Mouse (Mus musculus): Measurements from ENCODE around the gene Slc43a1. TPM values are rescaled to one million over a fixed set of nuclear protein-coding genes. Genes with fewer than 3 reads are reported as not detected.

The Slc43a1 gene
- 7.2 and 10.0 TPM in 2 replicates for total RNA-seq (2014; rRNA removed)
- polyA plus RNA-seq (2012; rRNA removed): 8.9 and 12.1 TPM in 2 replicates

DNA sequence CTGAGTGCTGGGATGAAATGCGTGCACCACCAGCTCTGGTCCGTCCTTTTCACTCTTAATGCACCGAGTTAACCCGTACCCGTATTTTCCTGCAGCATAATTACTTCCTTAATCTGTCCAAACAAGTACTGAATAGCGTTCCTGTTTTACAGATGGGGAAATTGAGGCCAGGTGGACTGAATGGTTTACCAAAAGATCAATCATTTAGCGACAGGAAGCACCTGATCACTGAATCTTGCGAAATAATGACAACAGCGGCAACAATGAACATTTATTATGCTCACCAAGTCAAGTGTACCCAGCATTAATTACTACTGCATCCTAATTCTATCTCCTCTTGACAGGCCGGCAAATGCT, at the start of gene Slc43a1:
TSS of gene Slc43a1 (plus strand) at position 258 of the 357 bp plus-strand sequence.
- Histone ChIP-seq H3K27me3 (ENCODE audit: control insufficient read depth, insufficient read depth, low read length) (no peaks in the 10 kb centered on the region), H3K4me1 (ENCODE audit: control insufficient read depth, insufficient read depth, low read length) (0 out of 2 replicates have a peak, but pooled peaks cover 5% of the 10 kb centered on the region), H3K79me2 (ENCODE audit: control insufficient read depth, insufficient read depth, low read length) (0 out of 2 replicates have a peak, but pooled peaks cover 4% of the 10 kb centered on the region), H3K36me3 (ENCODE audit: control insufficient read depth, insufficient read depth, low read length) (no peaks in the 10 kb centered on the region), H3K4me3 (ENCODE audit: insufficient read depth, low read depth, low read length) (peak within 1 kb of the TSS; percentile 68), H3K9ac (ENCODE audit: low read depth, low read length) (peak within 1 kb of the TSS; percentile 83), H3K27ac (replicated peaks; ENCODE audit: insufficient read depth, low read depth, low read length) (no peak within 1 kb of the TSS)
- DNase-seq (ENCODE audit: extremely low read depth, low read depth, low spot score): peak; percentile 47
- TF ChIP-seq CTCF (IDR thresholded peaks at IDR 0.05; ENCODE audit: low read depth, low read length): no peak
- no peak for TF ChIP-seq POLR2A (IDR thresholded peaks at IDR 0.05; ENCODE audit: extremely low read depth, insufficient read depth, low read length)
- 42% methylated on average over 10 of the region's 10 CpGs for WGBS

DNA sequence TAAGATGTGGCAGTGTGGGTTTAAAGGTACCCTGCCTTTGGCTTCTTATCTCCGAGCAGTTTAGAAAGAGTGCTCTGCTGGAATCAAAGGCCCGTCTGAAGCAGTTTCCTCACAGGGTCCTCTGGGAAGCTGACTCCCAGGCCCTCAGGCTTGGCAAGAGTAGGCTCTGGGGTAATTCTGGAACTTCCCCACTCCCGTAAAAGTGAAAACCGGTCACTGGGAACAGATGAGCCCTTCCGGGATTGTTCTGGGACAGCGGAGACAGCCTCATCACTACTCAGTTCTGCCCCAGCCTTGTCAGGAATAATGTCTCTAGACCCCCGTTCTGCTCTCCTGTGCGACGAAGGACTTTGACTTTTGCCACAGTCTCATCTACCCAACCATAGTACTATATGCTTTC, 48.2 kb upstream of the Slc43a1 start:
- Histone ChIP-seq H3K36me3 (ENCODE audit: control insufficient read depth, insufficient read depth, low read length) (no peaks in the 10 kb centered on the region), H3K27ac (replicated peaks; ENCODE audit: insufficient read depth, low read depth, low read length) (no peak overlapping the region), H3K27me3 (ENCODE audit: control insufficient read depth, insufficient read depth, low read length) (no peaks in the 10 kb centered on the region), H3K9ac (ENCODE audit: low read depth, low read length) (no peak overlapping the region), H3K79me2 (ENCODE audit: control insufficient read depth, insufficient read depth, low read length) (no peaks in the 10 kb centered on the region), H3K4me1 (ENCODE audit: control insufficient read depth, insufficient read depth, low read length) (peaks cover 5% of the 10 kb centered on the region), H3K4me3 (ENCODE audit: insufficient read depth, low read depth, low read length) (no peak overlapping the region)
- no peak for DNase-seq (ENCODE audit: extremely low read depth, low read depth, low spot score)
- no peak for TF ChIP-seq POLR2A (IDR thresholded peaks at IDR 0.05; ENCODE audit: extremely low read depth, insufficient read depth, low read length)
- TF ChIP-seq CTCF (IDR thresholded peaks at IDR 0.05; ENCODE audit: low read depth, low read length): no peak
- WGBS: 79% methylated on average over 9 of the region's 9 CpGs

DNA sequence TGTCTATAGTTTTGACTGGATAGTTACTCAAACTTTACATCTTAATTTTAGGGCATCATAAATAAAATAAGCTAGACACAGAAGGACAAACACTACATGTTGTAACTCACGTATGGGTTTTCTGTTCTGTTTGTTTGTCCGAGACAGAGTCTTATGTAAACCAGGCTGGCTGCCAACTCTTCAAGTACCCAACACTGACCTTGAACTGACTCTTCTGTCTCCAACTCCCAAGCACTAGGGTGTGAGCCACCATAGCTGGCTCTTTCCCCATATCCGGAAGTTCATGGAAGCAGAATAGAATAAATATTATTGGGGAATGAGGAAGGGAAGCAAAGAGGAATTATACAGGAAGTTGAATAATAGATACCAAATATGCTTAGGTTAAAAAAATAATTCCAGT, 46.1 kb upstream of the Slc43a1 start:
- DNase-seq (ENCODE audit: extremely low read depth, low read depth, low spot score): peak; percentile 82
- H3K36me3 ChIP-seq (ENCODE audit: control insufficient read depth, insufficient read depth, low read length): no peaks in the 10 kb centered on the region
- H3K4me1 ChIP-seq (ENCODE audit: control insufficient read depth, insufficient read depth, low read length): peaks cover 10% of the 10 kb centered on the region
- H3K4me3 ChIP-seq (ENCODE audit: insufficient read depth, low read depth, low read length): no peak overlapping the region
- no peaks in the 10 kb centered on the region for H3K79me2 ChIP-seq (ENCODE audit: control insufficient read depth, insufficient read depth, low read length)
- no peak overlapping the region for H3K9ac ChIP-seq (ENCODE audit: low read depth, low read length)
- no peak for TF ChIP-seq POLR2A (IDR thresholded peaks at IDR 0.05; ENCODE audit: extremely low read depth, insufficient read depth, low read length)
- TF ChIP-seq CTCF (IDR thresholded peaks at IDR 0.05; ENCODE audit: low read depth, low read length): no peak
- no peak overlapping the region for H3K27ac ChIP-seq (replicated peaks; ENCODE audit: insufficient read depth, low read depth, low read length)
- no peaks in the 10 kb centered on the region for H3K27me3 ChIP-seq (ENCODE audit: control insufficient read depth, insufficient read depth, low read length)
- 14% methylated on average over 3 of the region's 3 CpGs for WGBS

DNA sequence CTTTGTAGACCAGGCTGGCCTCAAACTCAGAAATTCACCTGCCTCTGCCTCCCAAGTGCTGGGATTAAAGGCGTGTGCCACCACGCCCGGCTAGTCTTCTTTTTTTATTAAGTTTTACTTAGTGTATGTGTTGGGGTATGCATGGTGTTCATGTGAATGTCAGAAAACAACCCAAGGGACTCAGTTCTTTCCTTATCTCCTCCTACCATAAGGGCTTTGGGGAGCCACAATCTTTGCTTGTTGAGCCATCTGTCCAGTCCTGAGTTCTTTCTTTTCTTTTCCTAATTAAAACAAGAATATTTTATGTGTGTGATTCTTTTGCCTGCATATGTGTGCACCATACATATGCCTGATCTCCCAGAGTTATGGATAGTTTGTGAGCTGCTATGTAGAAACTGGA, 45.5 kb upstream of the Slc43a1 start:
- Histone ChIP-seq H3K27ac (replicated peaks; ENCODE audit: insufficient read depth, low read depth, low read length) (no peak overlapping the region), H3K9ac (ENCODE audit: low read depth, low read length) (no peak overlapping the region), H3K27me3 (ENCODE audit: control insufficient read depth, insufficient read depth, low read length) (no peaks in the 10 kb centered on the region), H3K4me3 (ENCODE audit: insufficient read depth, low read depth, low read length) (no peak overlapping the region), H3K79me2 (ENCODE audit: control insufficient read depth, insufficient read depth, low read length) (no peaks in the 10 kb centered on the region), H3K4me1 (ENCODE audit: control insufficient read depth, insufficient read depth, low read length) (peaks cover 7% of the 10 kb centered on the region), H3K36me3 (ENCODE audit: control insufficient read depth, insufficient read depth, low read length) (no peaks in the 10 kb centered on the region)
- TF ChIP-seq CTCF (IDR thresholded peaks at IDR 0.05; ENCODE audit: low read depth, low read length) (no peak), POLR2A (IDR thresholded peaks at IDR 0.05; ENCODE audit: extremely low read depth, insufficient read depth, low read length) (no peak)
- no peak for DNase-seq (ENCODE audit: extremely low read depth, low read depth, low spot score)
- WGBS: over 99% methylated on average over 3 of the region's 3 CpGs

DNA sequence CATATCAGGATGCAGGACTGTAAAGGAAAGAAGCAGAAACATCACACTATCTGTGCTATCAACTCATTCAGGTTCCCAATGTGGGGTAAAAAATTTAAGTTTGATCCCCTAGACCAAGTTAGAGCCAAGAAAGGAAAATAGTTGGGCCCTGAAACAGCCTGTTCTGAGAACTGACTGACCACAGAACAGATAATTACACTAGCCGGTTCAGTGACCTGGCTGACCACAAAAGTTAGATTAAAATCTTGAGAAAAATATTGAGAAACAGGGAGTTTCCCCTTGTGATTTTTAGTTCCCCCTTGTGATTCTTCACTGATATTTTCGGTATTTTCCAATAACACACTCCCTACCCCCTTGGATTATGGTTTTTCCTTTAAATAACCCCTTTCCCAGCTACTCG, 44.8 kb upstream of the Slc43a1 start:
- Histone ChIP-seq H3K36me3 (ENCODE audit: control insufficient read depth, insufficient read depth, low read length) (no peaks in the 10 kb centered on the region), H3K79me2 (ENCODE audit: control insufficient read depth, insufficient read depth, low read length) (no peaks in the 10 kb centered on the region), H3K9ac (ENCODE audit: low read depth, low read length) (no peak overlapping the region), H3K27me3 (ENCODE audit: control insufficient read depth, insufficient read depth, low read length) (no peaks in the 10 kb centered on the region), H3K4me1 (ENCODE audit: control insufficient read depth, insufficient read depth, low read length) (peaks cover 9% of the 10 kb centered on the region), H3K27ac (replicated peaks; ENCODE audit: insufficient read depth, low read depth, low read length) (no peak overlapping the region), H3K4me3 (ENCODE audit: insufficient read depth, low read depth, low read length) (no peak overlapping the region)
- TF ChIP-seq POLR2A (IDR thresholded peaks at IDR 0.05; ENCODE audit: extremely low read depth, insufficient read depth, low read length): no peak
- TF ChIP-seq CTCF (IDR thresholded peaks at IDR 0.05; ENCODE audit: low read depth, low read length): no peak
- 72% methylated on average over 3 of the region's 3 CpGs for WGBS
- DNase-seq (ENCODE audit: extremely low read depth, low read depth, low spot score): no peak

DNA sequence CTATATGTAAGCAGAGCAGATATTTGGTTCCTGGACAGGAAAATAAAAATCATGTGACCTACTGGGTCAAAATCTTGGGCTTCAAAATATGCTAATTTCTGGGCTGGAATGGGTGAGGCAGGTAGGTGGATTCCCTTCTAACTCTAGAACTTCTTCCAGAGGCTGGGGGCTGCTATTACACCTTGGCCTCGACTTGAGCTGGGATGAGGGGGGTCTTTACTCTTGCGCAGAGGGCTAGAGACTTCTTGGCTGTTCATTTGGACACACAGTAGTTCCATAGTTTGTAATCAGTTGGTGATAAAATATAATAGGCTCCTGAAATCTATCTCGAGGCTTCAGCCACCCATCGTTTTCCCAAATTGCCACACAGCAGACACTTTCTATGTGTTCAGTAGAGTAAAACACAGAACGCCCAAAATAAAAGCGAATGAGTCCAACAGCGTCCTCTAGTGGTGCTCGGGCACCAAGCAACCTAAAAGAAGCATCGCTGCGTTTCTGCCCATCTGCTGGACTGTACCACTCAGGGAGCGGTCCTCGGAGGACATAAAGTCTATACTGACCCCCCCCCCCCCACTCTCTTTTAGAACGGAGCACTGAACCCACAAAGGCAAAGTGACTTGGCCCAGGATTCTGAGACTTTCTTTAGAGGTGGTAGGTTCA, 40.7 kb upstream of the Slc43a1 start:
- WGBS: 10% methylated on average over 13 of the region's 13 CpGs
- no peaks in the 10 kb centered on the region for H3K27me3 ChIP-seq (ENCODE audit: control insufficient read depth, insufficient read depth, low read length)
- 0 out of 2 replicates have a peak, but pooled peaks cover 1% of the 10 kb centered on the region for H3K36me3 ChIP-seq (ENCODE audit: control insufficient read depth, insufficient read depth, low read length)
- H3K4me3 ChIP-seq (ENCODE audit: insufficient read depth, low read depth, low read length): peak overlapping the region; percentile 57
- peaks cover 9% of the 10 kb centered on the region; the same call in 1 of the 2 replicates for H3K79me2 ChIP-seq (ENCODE audit: control insufficient read depth, insufficient read depth, low read length)
- peak overlapping the region; percentile 81 for H3K27ac ChIP-seq (replicated peaks; ENCODE audit: insufficient read depth, low read depth, low read length)
- H3K9ac ChIP-seq (ENCODE audit: low read depth, low read length): peak overlapping the region; percentile 62
- H3K4me1 ChIP-seq (ENCODE audit: control insufficient read depth, insufficient read depth, low read length): peaks cover 16% of the 10 kb centered on the region
- TF ChIP-seq POLR2A (IDR thresholded peaks at IDR 0.05; ENCODE audit: extremely low read depth, insufficient read depth, low read length) (no peak), CTCF (IDR thresholded peaks at IDR 0.05; ENCODE audit: low read depth, low read length) (peak; percentile 85)
- peak; percentile 66 for DNase-seq (ENCODE audit: extremely low read depth, low read depth, low spot score)
